Mouse (Mus musculus) kidney, postnatal 0 days (tissue): ENCODE measurements around the gene Sgsm2. TPM values are rescaled to one million over a fixed set of nuclear protein-coding genes. Genes with fewer than 3 reads are reported as not detected.

Experiments
- ATAC-seq: fragments of 200-750 bp; cut with Nextera tagmentation; replicated peaks from 2 replicates; pipeline ENCODE4 v1.8.0; 2017; ENCODE audit warnings: low read depth, moderate number of reproducible peaks, moderate TSS enrichment, moderate library complexity; ENCODE audit not compliant: low FRiP score
- DNase-seq: peaks from one replicate; pipeline ENCODE4 v3.0.0-alpha.2; 2016; ENCODE audit warnings: low spot score
- H3K27ac ChIP-seq: fragments of 300-500 bp; sonication (generic); 2 replicates; pipeline ENCODE4 v1.5.1; 2014; ENCODE audit warnings: mild to moderate bottlenecking
- H3K27me3 ChIP-seq: fragments of 300-500 bp; sonication (generic); 2 replicates; pipeline ENCODE4 v1.6.1; 2014; ENCODE audit warnings: low read length, mixed read lengths; ENCODE audit not compliant: insufficient read depth
- H3K36me3 ChIP-seq: fragments of 300-500 bp; sonication (generic); 2 replicates; pipeline ENCODE4 v1.6.1; 2014; ENCODE audit warnings: low read length, mixed read lengths; ENCODE audit not compliant: insufficient read depth
- H3K4me1 ChIP-seq: fragments of 300-500 bp; sonication (generic); replicated peaks from 2 replicates; pipeline ENCODE4 v1.6.1; 2014; ENCODE audit warnings: antibody characterized with exemption, low read length, mixed read lengths; ENCODE audit not compliant: insufficient read depth
- H3K4me2 ChIP-seq: fragments of 300-500 bp; sonication (generic); 2 replicates; pipeline ENCODE4 v1.6.1; 2014; ENCODE audit warnings: mild to moderate bottlenecking, low read length, moderate library complexity, mixed read lengths
- H3K4me3 ChIP-seq: fragments of 300-500 bp; sonication (generic); replicated peaks from 2 replicates; pipeline ENCODE4 v1.5.1; 2014; ENCODE audit warnings: low read depth, low read length
- H3K9ac ChIP-seq: fragments of 300-500 bp; sonication (generic); 2 replicates; pipeline ENCODE4 v1.6.1; 2014; ENCODE audit warnings: low read depth, low read length
- H3K9me3 ChIP-seq: fragments of 300-500 bp; sonication (generic); replicated peaks from 2 replicates; pipeline ENCODE4 v1.6.1; 2016; ENCODE audit warnings: low read length, inconsistent platforms, mixed read lengths
- CTCF ChIP-seq: IDR thresholded peaks from 2 replicates; pipeline ENCODE4 v1.5.1; 2016; ENCODE audit warnings: antibody characterized with exemption, low read depth, mild to moderate bottlenecking, moderate library complexity
- WGBS: fragments of 180-500 bp; shearing (Covaris S2); extraction: QIAGEN DNeasy Blood & Tissue Kit; methylation state at CpG from one replicate; pipeline ENCODE4 v1.1.7; 2014; 5-methylcytosine and 5-hydroxymethylcytosine counted together
- polyA plus RNA-seq: library from polyadenylated mRNA; unstranded; fragments of >200 nt; fragmentation: Nextera tagmentation; extraction: Ambion mirVana; gene quantifications from 2 replicates; pipeline ENCODE4 v1.2.1, GENCODE M21; 2015

Gene Sgsm2
- polyA plus RNA-seq, 1 experiment from 2014 or later, result 4.9 TPM

DNA sequence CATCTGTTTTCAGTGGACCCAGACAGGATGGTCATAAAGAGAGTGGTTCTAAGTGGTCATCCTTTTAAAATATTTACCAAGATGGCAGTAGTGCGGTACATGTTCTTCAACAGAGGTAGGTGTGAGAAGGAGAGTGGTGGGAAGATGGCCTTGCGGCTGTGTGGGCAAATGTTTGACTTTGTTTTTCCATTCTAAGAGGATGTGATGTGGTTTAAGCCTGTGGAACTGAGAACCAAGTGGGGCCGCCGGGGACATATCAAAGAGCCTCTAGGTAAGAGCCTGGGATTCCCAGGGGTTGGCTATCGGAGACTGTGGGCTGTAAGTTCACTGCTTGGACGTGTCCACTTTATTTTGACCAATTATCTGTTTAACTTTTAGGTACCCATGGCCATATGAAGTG is 11.0 kb upstream of the Sgsm2 start:
- H3K27ac ChIP-seq, result no peak overlapping the region
- H3K36me3 ChIP-seq, result peaks cover 60% of the 10 kb centered on the region
- H3K27me3 ChIP-seq, result no peaks in the 10 kb centered on the region
- H3K9me3 ChIP-seq, result no peaks in the 10 kb centered on the region
- ATAC-seq (no peak), DNase-seq (no peak)
- no peaks in the 10 kb centered on the region for H3K4me1 ChIP-seq
- WGBS, result 93% methylated on average over 6 of the region's 6 CpGs
- H3K9ac ChIP-seq, result no peak overlapping the region
- no peak overlapping the region for H3K4me2 ChIP-seq
- H3K4me3 ChIP-seq, result no peak overlapping the region
- TF ChIP-seq CTCF, result no peak

DNA sequence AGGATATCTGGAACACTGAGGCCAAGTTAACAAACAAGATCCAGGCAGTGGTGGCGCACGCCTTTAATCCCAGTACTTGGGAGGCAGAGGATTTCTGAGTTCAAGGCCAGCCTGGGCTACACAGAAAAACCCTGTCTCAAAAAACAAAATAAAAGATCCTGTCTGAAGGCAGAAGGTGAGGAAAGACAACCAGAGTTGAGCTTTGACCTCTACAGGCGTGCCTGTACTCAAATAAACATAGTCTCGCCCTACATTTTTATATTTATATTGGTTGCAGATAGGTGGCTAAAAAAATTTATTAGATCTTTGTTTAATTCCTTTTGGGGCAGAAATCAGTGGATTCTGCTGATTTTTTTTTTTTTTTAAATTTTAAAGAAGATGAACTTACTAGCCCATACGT is 5.6 kb upstream of the Sgsm2 start:
- no peak for TF ChIP-seq CTCF
- peaks cover 4% of the 10 kb centered on the region; the same call in 1 of the 2 replicates for H3K4me1 ChIP-seq
- no peak overlapping the region for H3K27ac ChIP-seq
- H3K4me2 ChIP-seq, result no peak overlapping the region
- H3K4me3 ChIP-seq, result no peak overlapping the region
- peaks cover 62% of the 10 kb centered on the region for H3K36me3 ChIP-seq
- WGBS, result 92% methylated on average over 5 of the region's 5 CpGs
- no peak for ATAC-seq
- no peak overlapping the region for H3K9ac ChIP-seq
- no peaks in the 10 kb centered on the region for H3K9me3 ChIP-seq
- H3K27me3 ChIP-seq, result no peaks in the 10 kb centered on the region
- no peak for DNase-seq

DNA sequence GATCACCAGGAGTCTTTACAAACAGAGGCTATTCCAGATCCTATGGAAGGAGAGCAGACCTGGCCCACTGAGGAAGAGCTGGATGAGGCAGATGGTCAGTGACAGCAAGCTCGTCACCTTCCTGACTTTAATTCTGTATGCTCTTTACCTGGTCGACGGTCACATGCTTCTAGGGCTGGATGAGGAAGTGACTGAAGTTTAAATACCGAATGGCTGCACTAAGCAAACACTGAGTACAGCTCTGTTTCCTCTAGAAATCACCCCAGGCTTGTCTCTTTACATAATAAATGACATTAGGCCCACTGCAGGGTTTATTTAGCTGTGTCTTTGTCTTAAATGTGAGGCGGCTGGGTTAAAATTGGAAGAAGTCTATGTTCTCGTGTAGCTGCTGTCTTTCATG is 4.7 kb upstream of the Sgsm2 start:
- peaks cover 4% of the 10 kb centered on the region; the same call in 1 of the 2 replicates for H3K4me1 ChIP-seq
- H3K36me3 ChIP-seq, result peaks cover 54% of the 10 kb centered on the region
- no peak overlapping the region for H3K27ac ChIP-seq
- DNase-seq (no peak), ATAC-seq (no peak)
- no peaks in the 10 kb centered on the region for H3K9me3 ChIP-seq
- WGBS, result 87% methylated on average over 6 of the region's 6 CpGs
- no peak overlapping the region for H3K4me3 ChIP-seq
- no peaks in the 10 kb centered on the region for H3K27me3 ChIP-seq
- no peak overlapping the region for H3K9ac ChIP-seq
- TF ChIP-seq CTCF, result no peak
- H3K4me2 ChIP-seq, result no peak overlapping the region

DNA sequence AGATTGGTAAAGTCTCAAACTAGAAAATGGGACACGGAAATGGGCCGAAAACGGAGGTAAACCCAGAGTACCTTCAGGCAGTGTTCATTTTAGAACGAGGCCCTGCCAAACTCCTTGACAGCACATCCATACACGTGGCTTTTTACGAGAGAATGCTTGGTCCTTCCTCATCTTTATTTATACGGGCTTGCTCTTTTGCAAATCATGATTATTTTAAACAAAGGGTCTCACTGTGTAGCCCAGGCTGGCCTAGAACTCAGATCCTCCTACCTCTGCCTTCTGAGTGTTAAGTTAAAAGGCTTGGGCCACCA is 1.6 kb upstream of the Sgsm2 start:
- H3K27me3 ChIP-seq, result no peaks in the 10 kb centered on the region
- H3K4me2 ChIP-seq, result peak overlapping the region; percentile 97
- H3K4me3 ChIP-seq, result peak overlapping the region; percentile 83
- 0% methylated on average over 7 of the region's 7 CpGs for WGBS
- no peak for TF ChIP-seq CTCF
- DNase-seq (no peak), ATAC-seq (no peak)
- peaks cover 4% of the 10 kb centered on the region; the same call in 1 of the 2 replicates for H3K4me1 ChIP-seq
- peaks cover 27% of the 10 kb centered on the region for H3K36me3 ChIP-seq
- H3K27ac ChIP-seq, result peak overlapping the region; percentile 84
- H3K9ac ChIP-seq, result peak overlapping the region; percentile 75
- H3K9me3 ChIP-seq, result no peaks in the 10 kb centered on the region

DNA sequence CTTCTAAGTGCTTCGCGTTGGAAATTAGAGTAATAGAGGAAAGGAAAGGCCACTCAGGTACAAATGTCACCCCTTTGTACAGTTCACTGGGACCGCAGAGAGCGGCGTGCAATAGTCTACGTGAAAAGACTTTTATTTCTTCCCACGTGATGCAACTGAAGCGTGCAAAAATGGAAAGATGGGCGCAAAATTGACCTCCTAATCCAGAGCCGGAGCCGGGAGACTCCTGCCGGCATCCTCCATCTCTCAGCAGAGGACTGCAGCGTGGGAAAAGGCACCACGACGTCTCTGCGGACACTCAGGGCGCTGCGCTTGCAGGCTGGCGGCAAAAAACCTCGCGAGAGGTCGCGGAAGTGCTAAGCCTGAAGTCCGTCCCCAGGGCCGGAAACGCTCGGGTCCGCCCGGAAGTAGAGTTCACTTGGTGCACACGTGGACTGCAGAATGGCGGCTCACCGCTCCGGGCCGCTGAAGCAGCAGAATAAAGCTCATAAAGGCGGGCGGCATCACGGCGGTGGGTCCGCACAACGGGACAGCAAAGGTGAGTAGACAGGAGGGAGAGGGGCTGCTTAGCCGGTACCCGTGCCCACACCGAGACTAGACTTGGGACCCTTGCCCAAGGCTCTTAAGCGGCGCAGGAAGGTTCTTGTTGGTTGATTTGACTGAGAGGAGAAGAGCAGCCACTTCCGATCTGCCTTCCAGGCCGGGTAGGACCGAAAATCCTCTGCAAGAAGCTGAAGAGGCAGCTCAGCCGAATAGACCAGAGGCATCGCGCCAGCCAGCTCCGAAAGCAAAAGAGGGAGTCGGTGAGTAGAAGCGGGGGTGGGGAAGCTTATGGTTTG is 1.0 kb upstream of the Sgsm2 start, which contains the start of gene Tsr1:
TSS of gene Tsr1 (plus strand) at position 394 of the 839 bp plus-strand sequence.
- DNase-seq, result peak; percentile 97

DNA sequence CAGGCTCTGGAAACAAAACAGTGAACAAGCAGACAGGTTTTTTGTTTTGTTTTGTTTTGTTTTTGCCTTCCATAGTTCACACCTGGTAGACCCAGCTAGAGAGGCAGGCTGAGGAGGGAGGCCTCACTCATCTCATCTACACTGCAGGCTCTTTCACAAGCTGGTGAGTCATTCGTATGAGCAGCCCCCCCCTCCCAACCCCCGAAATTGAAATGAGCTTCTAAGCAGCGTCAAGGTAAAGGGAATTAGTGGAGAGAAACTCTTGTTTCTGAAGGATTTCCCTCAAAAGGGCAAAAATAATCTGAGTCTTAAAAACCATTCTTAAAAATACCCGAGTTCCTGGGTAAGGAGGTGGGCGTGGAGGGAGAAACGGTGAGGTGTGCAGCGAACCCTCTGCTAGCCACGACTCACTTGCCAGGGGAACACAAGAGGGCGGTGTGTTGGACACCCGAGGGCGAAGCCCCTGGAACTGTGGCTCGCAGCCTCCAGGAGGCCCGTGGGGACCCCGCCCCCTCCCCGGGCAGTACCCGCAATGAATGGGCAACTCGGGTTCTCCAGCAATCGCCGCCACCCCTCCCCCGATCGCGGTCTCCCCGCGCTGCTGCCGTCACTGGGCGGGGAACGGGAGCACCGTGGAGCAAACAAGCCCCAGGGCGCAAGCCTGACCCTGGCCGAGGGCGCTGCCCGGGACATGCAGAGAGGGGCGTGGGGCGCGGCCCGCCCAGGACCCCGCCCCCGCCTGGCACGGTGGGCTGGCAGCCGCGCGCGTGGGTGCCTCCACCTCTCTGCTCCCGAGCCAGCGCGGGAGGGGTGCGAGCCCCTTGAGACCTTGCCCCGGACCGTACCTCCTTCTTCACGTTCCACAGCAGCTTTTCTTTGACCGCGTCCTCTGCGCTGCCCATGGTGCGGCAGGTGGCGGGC is 620 bp downstream of the Sgsm2 start:
- Histone ChIP-seq H3K9ac (peak overlapping the region; percentile 75), H3K27ac (peak overlapping the region; percentile 84), H3K27me3 (no peaks in the 10 kb centered on the region), H3K4me3 (peak overlapping the region; percentile 83), H3K4me2 (peak overlapping the region; percentile 97), H3K36me3 (peaks cover 11% of the 10 kb centered on the region; the same call in 1 of the 2 replicates), H3K4me1 (peaks cover 4% of the 10 kb centered on the region; the same call in 1 of the 2 replicates), H3K9me3 (no peaks in the 10 kb centered on the region)
- WGBS, result 2% methylated on average over 41 of the region's 55 CpGs
- peak; percentile 52 for TF ChIP-seq CTCF
- ATAC-seq (peak; percentile 63), DNase-seq (peak; percentile 52)

More for the DNA sequence above, 1.0 kb upstream of the Sgsm2 start, which contains the start of gene Tsr1:
- 0 out of 2 replicates have a peak, but pooled peaks have one; percentile 4 for TF ChIP-seq CTCF
- no peaks in the 10 kb centered on the region for H3K9me3 ChIP-seq
- H3K27me3 ChIP-seq, result no peaks in the 10 kb centered on the region
- H3K4me1 ChIP-seq, result peaks cover 4% of the 10 kb centered on the region; the same call in 1 of the 2 replicates
- H3K27ac ChIP-seq, result peak within 1 kb of the TSS; percentile 84
- H3K36me3 ChIP-seq, result peaks cover 24% of the 10 kb centered on the region
- H3K4me3 ChIP-seq, result peak within 1 kb of the TSS; percentile 83
- peak within 1 kb of the TSS; percentile 75 for H3K9ac ChIP-seq
- peak; percentile 86 for ATAC-seq
- WGBS, result under 1% methylated on average over 54 of the region's 54 CpGs
- peak within 1 kb of the TSS; percentile 97 for H3K4me2 ChIP-seq
